In genomic region chr8:45994111-45994510, GRCm38 (mm10) we compare ENCODE assay signal across 13 mouse cellular contexts. TPM values are rescaled to one million over a fixed set of nuclear protein-coding genes. Genes with fewer than 3 reads are reported as not detected.
DNase-seq lines count a peak whose midpoint lies in the region; ATAC-seq and TF ChIP-seq lines count a peak whose summit lies in the region.
"Had no signal": no experiment of that assay in that cellular context is flagged by ENCODE, and none has a peak within 500 bp of the region (broad histone marks: within the 10 kb centered on the region; RNA-seq: fewer than 3 reads in every experiment).

No protein-coding gene starts in this region.

- no peak for TF ChIP-seq POLR2A in cortical plate, adult 2 months (IDR thresholded peaks at IDR 0.05; ENCODE audit: extremely low read depth, insufficient read depth, low read length)

- no peak overlapping the region for H3K27ac ChIP-seq in liver, postnatal 0 days (ENCODE audit: low read depth)
- H3K27ac ChIP-seq in liver, embryonic 11.5 days (ENCODE audit: low read depth, low read length) = no peak overlapping the region
- no peak overlapping the region for H3K27ac ChIP-seq in cortical plate, adult 2 months (ENCODE audit: insufficient read depth, low read length)
- no peak overlapping the region for H3K27ac ChIP-seq in limb, embryonic 10.5 days
- H3K27ac ChIP-seq: embryonic facial prominence, embryonic 12.5 days had no signal

- no peak for TF ChIP-seq EP300 in liver, postnatal 0 days (IDR thresholded peaks at IDR 0.05; ENCODE audit: low read depth)

- H3K36me3 ChIP-seq in liver, postnatal 0 days (replicated peaks; ENCODE audit: insufficient read depth, low read length) = peaks cover 39% of the 10 kb centered on the region
- peaks cover 19% of the 10 kb centered on the region; the same call in 1 of the 2 replicates for H3K36me3 ChIP-seq in liver, embryonic 11.5 days (ENCODE audit: control insufficient read depth, insufficient read depth, low read length)
- peaks cover 7% of the 10 kb centered on the region; the same call in 1 of the 2 replicates for H3K36me3 ChIP-seq in splenic B cell, adult 2 months (ENCODE audit: control insufficient read depth, insufficient read depth, low read length, poor library complexity, severe bottlenecking)
- H3K36me3 ChIP-seq in limb, embryonic 10.5 days = peaks cover 47% of the 10 kb centered on the region

- no peaks in the 10 kb centered on the region for H3K27me3 ChIP-seq in liver, postnatal 0 days (ENCODE audit: insufficient read depth, low read length)
- no peaks in the 10 kb centered on the region for H3K27me3 ChIP-seq in liver, embryonic 11.5 days (replicated peaks; ENCODE audit: control insufficient read depth, insufficient read depth, low read length)
- no peaks in the 10 kb centered on the region for H3K27me3 ChIP-seq in splenic B cell, adult 2 months (ENCODE audit: control insufficient read depth, insufficient read depth, low read length, poor library complexity, severe bottlenecking)
- no peaks in the 10 kb centered on the region for H3K27me3 ChIP-seq in limb, embryonic 10.5 days (ENCODE audit: low read depth, poor library complexity, severe bottlenecking)
- H3K27me3 ChIP-seq: embryonic facial prominence, embryonic 12.5 days had no signal

- H3K9me3 ChIP-seq in liver, postnatal 0 days (ENCODE audit: low read length) = no peaks in the 10 kb centered on the region
- H3K9me3 ChIP-seq in liver, embryonic 11.5 days (ENCODE audit: control insufficient read depth, low read length) = no peaks in the 10 kb centered on the region
- H3K9me3 ChIP-seq in limb, embryonic 10.5 days (replicated peaks) = no peaks in the 10 kb centered on the region
- H3K9me3 ChIP-seq: embryonic facial prominence, embryonic 12.5 days had no signal

- peaks cover 2% of the 10 kb centered on the region; the same call in 1 of the 2 replicates for H3K4me1 ChIP-seq in liver, postnatal 0 days (ENCODE audit: insufficient read depth)
- peaks cover 2% of the 10 kb centered on the region; the same call in 1 of the 2 replicates for H3K4me1 ChIP-seq in liver, embryonic 11.5 days (replicated peaks; ENCODE audit: control insufficient read depth, insufficient read depth, low read length)
- H3K4me1 ChIP-seq in cortical plate, adult 2 months (ENCODE audit: control insufficient read depth, insufficient read depth, low read length) = no peaks in the 10 kb centered on the region
- H3K4me1 ChIP-seq in limb, embryonic 10.5 days = peaks cover 3% of the 10 kb centered on the region

- no peak overlapping the region for H3K9ac ChIP-seq in liver, postnatal 0 days (replicated peaks)
- no peak overlapping the region for H3K9ac ChIP-seq in liver, embryonic 11.5 days (ENCODE audit: low read depth, low read length)
- H3K9ac ChIP-seq: embryonic facial prominence, embryonic 12.5 days had no signal

- 90% methylated on average over 2 of the region's 2 CpGs for WGBS in liver, postnatal 0 days (ENCODE audit: insufficient replicate concordance)
- 95% methylated on average over 2 of the region's 2 CpGs for WGBS in liver, embryonic 11.5 days
- WGBS in limb, embryonic 10.5 days = 93% methylated on average over 2 of the region's 2 CpGs

- ATAC-seq in liver, postnatal 0 days = no peak
- ATAC-seq in liver, embryonic 11.5 days (replicated peaks; ENCODE audit: low FRiP score) = no peak

- no peak overlapping the region for H3K4me3 ChIP-seq in liver, postnatal 0 days (ENCODE audit: low read depth, low read length)
- H3K4me3 ChIP-seq in liver, embryonic 11.5 days (ENCODE audit: low read depth, low read length) = no peak overlapping the region
- H3K4me3 ChIP-seq in cortical plate, adult 2 months (ENCODE audit: insufficient read depth, low read length) = no peak overlapping the region
- no peak overlapping the region for H3K4me3 ChIP-seq in limb, embryonic 10.5 days
- H3K4me3 ChIP-seq: embryonic facial prominence, embryonic 12.5 days had no signal

- peak; percentile 43; the same call in 1 of the 2 replicates for TF ChIP-seq CTCF in liver, postnatal 0 days (IDR thresholded peaks at IDR 0.05; ENCODE audit: low read depth)
- TF ChIP-seq CTCF in cortical plate, adult 2 months (IDR thresholded peaks at IDR 0.05; ENCODE audit: extremely low read depth, insufficient read depth, low read length) = peak; percentile 23; the same call in 1 of the 2 replicates

- no peak for DNase-seq in liver, postnatal 0 days
- DNase-seq in liver, embryonic 11.5 days (ENCODE audit: low spot score) = no peak
- peak; percentile 79 for DNase-seq in ES-CJ7 (ENCODE audit: low read depth, low spot score)
- DNase-seq in splenic B cell, adult 2 months (ENCODE audit: low read depth, low spot score) = peak; percentile 49
- DNase-seq in limb, embryonic 10.5 days (ENCODE audit: low spot score) = no peak
- DNase-seq in ovary, postnatal 14 days (ENCODE audit: low spot score) = no peak
- DNase-seq in heart, postnatal 4 days = no peak
- DNase-seq: adrenal gland, adult 8-10 months; gastrocnemius, postnatal 14 days had no signal

- no peak overlapping the region for H3K4me2 ChIP-seq in liver, postnatal 0 days (ENCODE audit: low read depth, low read length)
- no peak overlapping the region for H3K4me2 ChIP-seq in liver, embryonic 11.5 days
- H3K4me2 ChIP-seq: embryonic facial prominence, embryonic 12.5 days; midbrain, embryonic 11.5 days had no signal

RNA-seq across cellular contexts. Expression of gene Lrp2bp, which starts 5.0 kb away (rescaled TPM):
- not detected in 2 replicates for polyA plus RNA-seq in liver, postnatal 0 days (2015; fragmentation: Nextera tagmentation; extraction: Ambion mirVana)
- polyA plus RNA-seq in liver, embryonic 11.5 days (2014; fragmentation: Nextera tagmentation; extraction: Ambion mirVana) = 0.29 and 0.40 TPM in 2 replicates
- polyA plus RNA-seq in cortical plate, adult 2 months (2012; rRNA removed) = 0.38 and 0.45 TPM in 2 replicates
- 0.23 and 0.25 TPM in 2 replicates for polyA plus RNA-seq in limb, embryonic 10.5 days (2016; fragmentation: Nextera tagmentation; extraction: Ambion mirVana)
- total RNA-seq in heart, postnatal 4 days (2021) = under 1 TPM; 0.36 to 0.76 TPM

RNA-seq across cellular contexts. Expression of gene Ankrd37, which starts 11.4 kb away (rescaled TPM):
- 3.0 and 9.1 TPM in 2 replicates for polyA plus RNA-seq in liver, postnatal 0 days (2015; fragmentation: Nextera tagmentation; extraction: Ambion mirVana)
- polyA plus RNA-seq in liver, embryonic 11.5 days (2014; fragmentation: Nextera tagmentation; extraction: Ambion mirVana) = 17.6 and 19.9 TPM in 2 replicates
- polyA plus RNA-seq in cortical plate, adult 2 months (2012; rRNA removed) = 12.7 and 13.4 TPM in 2 replicates
- 15.0 and 16.6 TPM in 2 replicates for polyA plus RNA-seq in limb, embryonic 10.5 days (2016; fragmentation: Nextera tagmentation; extraction: Ambion mirVana)
- total RNA-seq in heart, postnatal 4 days (2021) = 10 to 100 TPM; 11.1 to 12.4 TPM

RNA-seq across cellular contexts. Expression of gene Ufsp2, which starts 18.8 kb away (rescaled TPM):
- polyA plus RNA-seq in liver, postnatal 0 days (2015; fragmentation: Nextera tagmentation; extraction: Ambion mirVana) = 49.5 and 50.2 TPM in 2 replicates
- polyA plus RNA-seq in liver, embryonic 11.5 days (2014; fragmentation: Nextera tagmentation; extraction: Ambion mirVana) = 67.1 and 71.1 TPM in 2 replicates
- 64.2 and 64.6 TPM in 2 replicates for polyA plus RNA-seq in cortical plate, adult 2 months (2012; rRNA removed)
- 50.4 and 58.8 TPM in 2 replicates for polyA plus RNA-seq in limb, embryonic 10.5 days (2016; fragmentation: Nextera tagmentation; extraction: Ambion mirVana)
- 10 to 100 TPM; 33.4 to 33.5 TPM for total RNA-seq in heart, postnatal 4 days (2021)

RNA-seq across cellular contexts. Expression of gene 1700029J07Rik, which starts 19.1 kb away (rescaled TPM):
- polyA plus RNA-seq in liver, postnatal 0 days (2015; fragmentation: Nextera tagmentation; extraction: Ambion mirVana) = 0.50 and 0.62 TPM in 2 replicates
- 2.0 and 2.2 TPM in 2 replicates for polyA plus RNA-seq in liver, embryonic 11.5 days (2014; fragmentation: Nextera tagmentation; extraction: Ambion mirVana)
- polyA plus RNA-seq in cortical plate, adult 2 months (2012; rRNA removed) = 7.0 and 8.2 TPM in 2 replicates
- polyA plus RNA-seq in limb, embryonic 10.5 days (2016; fragmentation: Nextera tagmentation; extraction: Ambion mirVana) = 3.2 TPM in 2 replicates
- total RNA-seq in heart, postnatal 4 days (2021) = under 1 TPM; 0.83 to 0.86 TPM

RNA-seq across cellular contexts. Expression of gene Ccdc110, which starts 59.7 kb away (rescaled TPM):
- not detected in 2 replicates for polyA plus RNA-seq in liver, postnatal 0 days (2015; fragmentation: Nextera tagmentation; extraction: Ambion mirVana)
- polyA plus RNA-seq in liver, embryonic 11.5 days (2014; fragmentation: Nextera tagmentation; extraction: Ambion mirVana) = not detected in 2 replicates
- 0.25 and 0.44 TPM in 2 replicates for polyA plus RNA-seq in cortical plate, adult 2 months (2012; rRNA removed)
- polyA plus RNA-seq in limb, embryonic 10.5 days (2016; fragmentation: Nextera tagmentation; extraction: Ambion mirVana) = not detected in 2 replicates
- total RNA-seq in heart, postnatal 4 days (2021) = not detected
- total RNA-seq: adrenal gland, adult 8-10 months; gastrocnemius, postnatal 14 days had no signal
- polyA plus RNA-seq: intestine, embryonic 14.5 days; midbrain, embryonic 11.5 days had no signal

Comparison
In these comparisons a context has a peak if more than half of its experiments do, and no peak if none do; other contexts are left out.
1. DNase-seq: peak in ES-CJ7 (single experiment) and splenic B cell, adult 2 months (single experiment); none in liver, postnatal 0 days (single experiment), liver, embryonic 11.5 days (single experiment), limb, embryonic 10.5 days (single experiment), ovary, postnatal 14 days (single experiment) and heart, postnatal 4 days (single experiment).